Mouse (Mus musculus) thymus, postnatal 4 days (tissue): ENCODE results near the gene Slc37a3.
"Not testable (repeated sequence)": the region's sequence is repeated elsewhere in the genome, so short reads cannot be mapped to it uniquely, and the experiment has no call there.

Experiments
- DNase-seq: peaks from one replicate; pipeline ENCODE4 v3.0.0; 2021

Gene Slc37a3

GRCm38 (mm10) chr6:39378161-39378835 lies 823 bp upstream of the Slc37a3 start:
- not testable (repeated sequence) for DNase-seq

- DNase-seq = no peak
Observed at GRCm38 (mm10) chr6:39376775-39377174, 700 bp downstream of the Slc37a3 start.

- no peak for DNase-seq
Observed at GRCm38 (mm10) chr6:39373301-39373955, 4.0 kb downstream of the Slc37a3 start.

GRCm38 (mm10) chr6:39372727-39373126 lies 4.7 kb downstream of the Slc37a3 start:
- DNase-seq = no peak

- DNase-seq = no peak
Observed at GRCm38 (mm10) chr6:39372042-39372441, 5.4 kb downstream of the Slc37a3 start.

GRCm38 (mm10) chr6:39369631-39370030 lies 7.8 kb downstream of the Slc37a3 start:
- DNase-seq = no peak

GRCm38 (mm10) chr6:39362684-39363083 lies 14.8 kb downstream of the Slc37a3 start:
- no peak for DNase-seq

GRCm38 (mm10) chr6:39359207-39359606 lies 18.3 kb downstream of the Slc37a3 start:
- not testable (repeated sequence) for DNase-seq

GRCm38 (mm10) chr6:39348946-39349345 lies 28.5 kb downstream of the Slc37a3 start:
- DNase-seq = no peak

GRCm38 (mm10) chr6:39347880-39348814 lies 29.3 kb downstream of the Slc37a3 start:
- DNase-seq = peak; percentile 43

- DNase-seq = peak; percentile 31
Observed at GRCm38 (mm10) chr6:39346991-39347501, 30.4 kb downstream of the Slc37a3 start.

GRCm38 (mm10) chr6:39345430-39345829 lies 32.0 kb downstream of the Slc37a3 start:
- no peak for DNase-seq

- DNase-seq = peak; percentile 94
Observed at GRCm38 (mm10) chr6:39344020-39344419, 33.5 kb downstream of the Slc37a3 start.

- no peak for DNase-seq
Observed at GRCm38 (mm10) chr6:39341798-39342197, 35.7 kb downstream of the Slc37a3 start.

GRCm38 (mm10) chr6:39338359-39338758 lies 39.1 kb downstream of the Slc37a3 start:
- DNase-seq = no peak

GRCm38 (mm10) chr6:39334873-39335272 lies 42.6 kb downstream of the Slc37a3 start:
- no peak for DNase-seq

- no peak for DNase-seq
Observed at GRCm38 (mm10) chr6:39334224-39334623, 43.3 kb downstream of the Slc37a3 start.

- DNase-seq = no peak
Observed at GRCm38 (mm10) chr6:39331998-39332700, 45.3 kb downstream of the Slc37a3 start.

- no peak for DNase-seq
Observed at GRCm38 (mm10) chr6:39330981-39331380, 46.5 kb downstream of the Slc37a3 start.

- DNase-seq = no peak
Observed at GRCm38 (mm10) chr6:39320286-39320685, 57.2 kb downstream of the Slc37a3 start.

- DNase-seq = no peak
Observed at GRCm38 (mm10) chr6:39319061-39319761, 58.3 kb downstream of the Slc37a3 start.

- no peak for DNase-seq
Observed at GRCm38 (mm10) chr6:39318631-39319010, 58.9 kb downstream of the Slc37a3 start.
